Mouse (Mus musculus) G1E (cell line): ENCODE results near the gene Dpf3.

ENCODE experiments used
- CTCF ChIP-seq: IDR thresholded peaks from 2 replicates; pipeline ENCODE4 v1.5.1; 2012; ENCODE audit warnings: low read depth, low read length, inconsistent platforms, mixed read lengths
- GATA1 ChIP-seq: IDR thresholded peaks from 2 replicates; pipeline ENCODE4 v1.6.1; 2012; ENCODE audit warnings: borderline replicate concordance, low read length, inconsistent platforms, mixed read lengths

- TF ChIP-seq CTCF (no peak), GATA1 (no peak)
Measured at GRCm38 (mm10) chr12:83481439-83481838, 6.1 kb downstream of the Dpf3 start.
